8 mouse cellular contexts compared by ENCODE assay signal in the genomic region with DNA sequence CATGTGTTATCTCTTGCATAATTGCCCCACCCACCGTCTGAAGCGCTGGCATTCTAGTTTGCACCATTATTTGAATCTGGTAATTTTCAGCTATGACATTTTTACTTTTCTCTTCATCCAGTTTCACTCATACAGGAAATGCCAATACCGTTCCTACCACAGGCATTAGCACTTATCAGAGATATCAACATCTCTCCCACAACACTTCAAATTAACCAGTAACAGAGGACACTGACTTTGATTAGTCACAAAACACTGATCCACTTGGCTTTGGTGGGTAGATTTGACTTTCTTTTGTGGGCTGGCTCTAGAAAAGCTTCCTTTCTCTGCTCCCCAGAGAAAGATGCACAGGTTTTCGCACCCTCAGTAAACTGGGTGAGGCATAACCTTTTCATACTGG. TPM values are rescaled to one million over a fixed set of nuclear protein-coding genes. Genes with fewer than 3 reads are reported as not detected.
DNase-seq lines count a peak whose midpoint lies in the region; ATAC-seq and TF ChIP-seq lines count a peak whose summit lies in the region.

No protein-coding gene starts in this region.

- no peaks in the 10 kb centered on the region for H3K36me3 ChIP-seq in heart, embryonic 12.5 days
- no peaks in the 10 kb centered on the region for H3K36me3 ChIP-seq in hindbrain, embryonic 13.5 days
- no peaks in the 10 kb centered on the region for H3K36me3 ChIP-seq in liver, postnatal 0 days (replicated peaks; ENCODE audit: insufficient read depth, low read length)

- no peak for DNase-seq in heart, postnatal 25 days (ENCODE audit: low spot score)
- peak; percentile 74 for DNase-seq in CD4-positive helper T cell, adult 2 months (ENCODE audit: low read depth, low spot score)
- DNase-seq in liver, postnatal 0 days: no peak
- no peak for DNase-seq in adrenal gland, adult (ENCODE audit: inconsistent age in 2 of 2, low spot score in 1 of 2)
- no peak for DNase-seq in layer of hippocampus, postnatal 10 days (ENCODE audit: low spot score in 2 of 2)

- H3K27ac ChIP-seq in heart, embryonic 12.5 days (ENCODE audit: poor library complexity, severe bottlenecking): no peak overlapping the region
- H3K27ac ChIP-seq in hindbrain, embryonic 13.5 days: no peak overlapping the region
- no peak overlapping the region for H3K27ac ChIP-seq in liver, postnatal 0 days (ENCODE audit: low read depth)

- peak overlapping the region; percentile 59 for H3K4me3 ChIP-seq in heart, embryonic 12.5 days
- H3K4me3 ChIP-seq in hindbrain, embryonic 13.5 days: no peak overlapping the region
- H3K4me3 ChIP-seq in liver, postnatal 0 days (ENCODE audit: low read depth, low read length): no peak overlapping the region

- H3K27me3 ChIP-seq in heart, embryonic 12.5 days (replicated peaks): no peaks in the 10 kb centered on the region
- H3K27me3 ChIP-seq in hindbrain, embryonic 13.5 days: no peaks in the 10 kb centered on the region
- no peaks in the 10 kb centered on the region for H3K27me3 ChIP-seq in liver, postnatal 0 days (ENCODE audit: insufficient read depth, low read length)

- no peaks in the 10 kb centered on the region for H3K9me3 ChIP-seq in heart, embryonic 12.5 days (replicated peaks)
- H3K9me3 ChIP-seq in hindbrain, embryonic 13.5 days: no peaks in the 10 kb centered on the region
- no peaks in the 10 kb centered on the region for H3K9me3 ChIP-seq in liver, postnatal 0 days (ENCODE audit: low read length)

- H3K9ac ChIP-seq in heart, embryonic 12.5 days: no peak overlapping the region
- no peak overlapping the region for H3K9ac ChIP-seq in hindbrain, embryonic 13.5 days
- H3K9ac ChIP-seq in liver, postnatal 0 days (replicated peaks): no peak overlapping the region

- intact Hi-C loops in heart, postnatal 25 days (cut with DNase I): loop anchor here (2.0 kb wide), 2 partner anchors 42 to 66 kb away; no protein-coding TSS in a partner anchor

- no peak for TF ChIP-seq CTCF in liver, postnatal 0 days (IDR thresholded peaks at IDR 0.05; ENCODE audit: low read depth)

- 47% methylated on average over 4 of the region's 4 CpGs for WGBS in heart, embryonic 12.5 days
- WGBS in hindbrain, embryonic 13.5 days: 81% methylated on average over 4 of the region's 4 CpGs
- 47% methylated on average over 4 of the region's 4 CpGs for WGBS in liver, postnatal 0 days (ENCODE audit: insufficient replicate concordance)

- TF ChIP-seq EP300 in liver, postnatal 0 days (IDR thresholded peaks at IDR 0.05; ENCODE audit: low read depth): no peak

- H3K4me1 ChIP-seq in heart, embryonic 12.5 days (replicated peaks): 0 out of 2 replicates have a peak, but pooled peaks cover 4% of the 10 kb centered on the region
- H3K4me1 ChIP-seq in hindbrain, embryonic 13.5 days (replicated peaks): peaks cover 17% of the 10 kb centered on the region; the same call in 1 of the 2 replicates
- peaks cover 15% of the 10 kb centered on the region for H3K4me1 ChIP-seq in liver, postnatal 0 days (ENCODE audit: insufficient read depth)

- H3K4me2 ChIP-seq in heart, embryonic 12.5 days: peak overlapping the region; percentile 85
- peak overlapping the region; percentile 67 for H3K4me2 ChIP-seq in hindbrain, embryonic 13.5 days
- H3K4me2 ChIP-seq in liver, postnatal 0 days (ENCODE audit: low read depth, low read length): peak overlapping the region; percentile 85

- no peak for ATAC-seq in heart, embryonic 12.5 days (ENCODE audit: insufficient number of reproducible peaks, low FRiP score)
- ATAC-seq in hindbrain, embryonic 13.5 days (ENCODE audit: low FRiP score): no peak
- no peak for ATAC-seq in liver, postnatal 0 days
- no peak for ATAC-seq in granulocyte monocyte progenitor cell, adult 5-6 weeks (replicated peaks; ENCODE audit: poor library complexity, severe bottlenecking)

RNA-seq across cellular contexts. Expression of a gene that starts 3.7 kb away (rescaled TPM):
- 15.7 and 17.9 TPM in 2 replicates for polyA plus RNA-seq in heart, embryonic 12.5 days (2016; fragmentation: Nextera tagmentation; extraction: Ambion mirVana)
- 10 to 100 TPM; 12.4 to 16.6 TPM for total RNA-seq in heart, postnatal 25 days (2021)
- 24.1 and 25.8 TPM in 2 replicates for polyA plus RNA-seq in hindbrain, embryonic 13.5 days (2015; fragmentation: Nextera tagmentation; extraction: Ambion mirVana)
- polyA plus RNA-seq in liver, postnatal 0 days (2015; fragmentation: Nextera tagmentation; extraction: Ambion mirVana): 5.4 and 6.3 TPM in 2 replicates
- total RNA-seq in granulocyte monocyte progenitor cell, adult 5-6 weeks (2014; fragmentation: Nextera tagmentation): 13.4 and 17.7 TPM in 2 replicates
- total RNA-seq in granulocyte monocyte progenitor cell, adult 5-6 weeks (2017): 18.0 and 27.9 TPM in 2 replicates
- 10 to 100 TPM; 66.0 to 77.4 TPM for total RNA-seq in layer of hippocampus, postnatal 10 days (2021)
